8 mouse cellular contexts compared by ENCODE assay signal in the genomic region with DNA sequence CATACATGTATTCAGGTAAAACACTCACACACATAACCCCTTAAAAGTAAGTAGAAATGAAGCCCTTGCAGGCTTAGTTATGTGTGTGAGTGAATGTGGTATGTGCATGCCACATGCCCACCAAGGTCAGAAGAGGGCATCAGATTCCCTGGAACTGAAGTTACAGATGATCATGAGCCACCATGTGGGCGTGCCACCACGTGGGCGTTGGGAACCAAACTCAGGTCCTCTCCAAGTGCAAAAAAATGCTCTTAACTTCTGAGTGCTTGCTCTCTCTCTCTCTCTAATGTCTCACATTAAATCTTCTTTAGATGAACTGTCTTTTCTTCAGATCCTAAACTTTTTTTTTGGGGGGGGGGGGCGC. TPM values are rescaled to one million over a fixed set of nuclear protein-coding genes. Genes with fewer than 3 reads are reported as not detected.
DNase-seq lines count a peak whose midpoint lies in the region; ATAC-seq and TF ChIP-seq lines count a peak whose summit lies in the region.

Gene Psmb10, minus strand, starts transcription at position 139 of the 364 bp plus-strand sequence.

- peak within 1 kb of the TSS; percentile 70 for H3K27ac ChIP-seq in limb, embryonic 14.5 days (replicated peaks; ENCODE audit: low read depth, low read length)

- no peaks in the 10 kb centered on the region for H3K27me3 ChIP-seq in limb, embryonic 14.5 days (ENCODE audit: control insufficient read depth, insufficient read depth, low read length)

- H3K4me1 ChIP-seq in limb, embryonic 14.5 days (ENCODE audit: control insufficient read depth, insufficient read depth, low read length): peaks cover 16% of the 10 kb centered on the region

- H3K9me3 ChIP-seq in limb, embryonic 14.5 days (ENCODE audit: control insufficient read depth, low read length): no peaks in the 10 kb centered on the region

- peaks cover 40% of the 10 kb centered on the region for H3K36me3 ChIP-seq in limb, embryonic 14.5 days (ENCODE audit: control insufficient read depth, insufficient read depth, low read length)

- peak within 1 kb of the TSS; percentile 72 for H3K9ac ChIP-seq in limb, embryonic 14.5 days (ENCODE audit: low read depth, low read length, severe bottlenecking)

- peak in 1 of 2 experiments; percentile 41 for DNase-seq in heart, adult 18-20 months
- DNase-seq in heart, adult 11 months: no peak
- DNase-seq in adrenal gland, postnatal 25 days: peak; percentile 42
- no peak for DNase-seq in gastrocnemius, adult 8-10 months (ENCODE audit: low spot score in 2 of 2)
- DNase-seq in limb, embryonic 14.5 days (ENCODE audit: low spot score): no peak
- no peak for DNase-seq in T-cell, adult 2 months (ENCODE audit: low spot score)

- peak within 1 kb of the TSS; percentile 76 for H3K4me3 ChIP-seq in limb, embryonic 14.5 days (replicated peaks; ENCODE audit: low read length)

- H3K4me2 ChIP-seq in limb, embryonic 14.5 days (replicated peaks; ENCODE audit: low read depth, low read length, severe bottlenecking): peak within 1 kb of the TSS; percentile 86

- WGBS in limb, embryonic 14.5 days: 18% methylated on average over 4 of the region's 4 CpGs

- no peak for TF ChIP-seq POLR2A in limb, embryonic 14.5 days (IDR thresholded peaks at IDR 0.05; ENCODE audit: borderline replicate concordance, extremely low read depth, insufficient read depth, insufficient read length)

- peak; percentile 23 for ATAC-seq in inflammation-experienced regulatory T-cells, adult 6 months
- no peak for ATAC-seq in limb, embryonic 14.5 days (ENCODE audit: low FRiP score, low read depth)
- ATAC-seq in monocyte, adult 5-6 weeks (replicated peaks; ENCODE audit: insufficient number of reproducible peaks, low FRiP score, low TSS enrichment, poor library complexity, severe bottlenecking): no peak

RNA-seq across cellular contexts. Expression of gene Psmb10, which starts in this region (rescaled TPM):
- 10 to 100 TPM; 72.5 to 92.1 TPM for total RNA-seq in heart, adult 18-20 months (2021)
- 70.6 and 74.9 TPM in 2 replicates for total RNA-seq in adrenal gland, postnatal 25 days (2021)
- total RNA-seq in gastrocnemius, adult 8-10 months (2022): 10 to 100 TPM; 15.3 to 22.6 (median 19.7) TPM
- polyA plus RNA-seq in inflammation-experienced regulatory T-cells, adult 6 months (2017; shearing (Covaris generic)): 100 to 1,000 TPM; 368 to 388 (median 373) TPM
- polyA plus RNA-seq in limb, embryonic 14.5 days (2012; rRNA removed): 31.8 and 45.8 TPM in 2 replicates
- 37.8 and 38.8 TPM in 2 replicates for polyA plus RNA-seq in limb, embryonic 14.5 days (2014; fragmentation: Nextera tagmentation; extraction: Ambion mirVana)
- 98.5 to 154 TPM (median 99.0 TPM) in 3 replicates for total RNA-seq in monocyte, adult 5-6 weeks (2017)

Comparison
In these comparisons a context has a peak if more than half of its experiments do, and no peak if none do; other contexts are left out.
1. RNA of gene Psmb10 (polyA plus RNA-seq): 368 to 388 TPM in inflammation-experienced regulatory T-cells, adult 6 months; 31.8 to 45.8 TPM in limb, embryonic 14.5 days; every median in the first group is over 4 times any median in the second.